Mouse (Mus musculus): ENCODE measurements at regions not wholly inside any gene's neighbourhood (a gene's known extent, or its start where the extent isn't known, plus 50 kb on each side); places are given as distances from the start of the nearest gene placed in this dataset.

DNA sequence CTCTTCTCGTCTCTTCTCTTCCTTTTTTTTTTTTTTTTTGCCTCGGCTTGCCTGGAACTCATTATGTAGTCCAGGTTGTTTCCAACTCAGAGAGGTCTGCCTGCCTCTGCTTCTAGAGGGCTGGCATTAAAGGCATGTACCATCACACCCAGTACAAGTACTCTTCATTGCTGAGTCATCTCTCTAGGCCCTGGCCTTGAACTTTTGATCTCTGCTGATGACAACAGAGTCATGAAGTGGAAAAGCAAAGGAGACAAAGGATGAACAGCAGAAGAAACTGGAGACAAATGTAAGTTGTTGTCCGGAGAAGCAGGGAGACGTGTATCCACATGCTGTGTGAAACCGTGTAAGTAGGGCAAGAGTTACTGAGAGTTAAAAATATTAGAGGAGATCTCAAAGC, 103.7 kb downstream of the Zfp706 start:
- DNase-seq = no peak
- Histone ChIP-seq H3K4me3 (replicated peaks; ENCODE audit: insufficient read depth, low read depth, low read length) (no peak overlapping the region), H3K4me1 (ENCODE audit: control insufficient read depth, insufficient read depth, low read length) (peaks cover 16% of the 10 kb centered on the region), H3K27me3 (ENCODE audit: control insufficient read depth, insufficient read depth, low read length) (no peaks in the 10 kb centered on the region), H3K27ac (ENCODE audit: insufficient read depth, low read length) (no peak overlapping the region)
- 81% methylated on average over 5 of the region's 5 CpGs for WGBS
- TF ChIP-seq CTCF (IDR thresholded peaks at IDR 0.05; ENCODE audit: borderline replicate concordance, insufficient read depth, low read depth, low read length) (no peak), POLR2A (IDR thresholded peaks at IDR 0.05; ENCODE audit: borderline replicate concordance, insufficient read depth, low read length) (no peak)

- TF ChIP-seq POLR2A (IDR thresholded peaks at IDR 0.05; ENCODE audit: borderline replicate concordance, insufficient read depth, low read length) = no peak
- no peak for TF ChIP-seq CTCF (IDR thresholded peaks at IDR 0.05; ENCODE audit: borderline replicate concordance, insufficient read depth, low read depth, low read length)
- WGBS = 44% methylated on average over 4 of the region's 4 CpGs
- H3K27me3 ChIP-seq (ENCODE audit: control insufficient read depth, insufficient read depth, low read length) = no peaks in the 10 kb centered on the region
Observed at GRCm38 (mm10) chr15:36903309-36903708, 104.3 kb downstream of the Zfp706 start.

DNA sequence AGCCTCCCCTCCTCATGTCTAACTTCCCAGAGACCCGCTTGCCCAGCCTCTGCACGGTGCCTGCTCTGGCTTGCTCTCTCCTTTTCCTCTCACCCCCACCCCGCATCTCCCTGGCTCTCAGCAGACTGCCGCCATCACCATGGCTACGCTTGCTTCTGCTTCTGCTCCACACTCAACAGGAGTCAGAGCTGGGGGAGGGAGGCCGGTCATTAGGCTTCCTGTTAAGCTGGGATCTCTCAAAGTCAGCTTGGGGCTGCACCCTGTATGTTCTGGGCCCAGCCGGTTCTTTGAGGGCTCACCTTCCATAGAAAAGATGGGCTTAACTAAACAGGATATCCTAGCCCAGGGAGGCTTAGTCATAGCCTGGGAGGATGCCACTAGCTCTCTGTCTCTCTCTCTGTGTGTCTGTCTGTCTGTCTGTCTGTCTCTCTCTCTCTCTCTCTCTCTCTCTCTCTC, 105.7 kb downstream of the Zfp706 start:
- peak; percentile 57 to 58 for DNase-seq
- Histone ChIP-seq H3K4me1 (ENCODE audit: control insufficient read depth, insufficient read depth, low read length) (peaks cover 16% of the 10 kb centered on the region), H3K27me3 (ENCODE audit: control insufficient read depth, insufficient read depth, low read length) (no peaks in the 10 kb centered on the region), H3K4me3 (replicated peaks; ENCODE audit: insufficient read depth, low read depth, low read length) (no peak overlapping the region), H3K27ac (ENCODE audit: insufficient read depth, low read length) (0 out of 2 replicates have a peak overlapping the region, but pooled peaks have one; percentile 27)
- WGBS = 5% methylated on average over 7 of the region's 7 CpGs
- TF ChIP-seq CTCF (IDR thresholded peaks at IDR 0.05; ENCODE audit: borderline replicate concordance, insufficient read depth, low read depth, low read length) (no peak), POLR2A (IDR thresholded peaks at IDR 0.05; ENCODE audit: borderline replicate concordance, insufficient read depth, low read length) (no peak)

More at GRCm38 (mm10) chr15:36903309-36903708, 104.3 kb downstream of the Zfp706 start:
- Histone ChIP-seq H3K4me1 (ENCODE audit: control insufficient read depth, insufficient read depth, low read length) (peaks cover 16% of the 10 kb centered on the region), H3K4me3 (replicated peaks; ENCODE audit: insufficient read depth, low read depth, low read length) (no peak overlapping the region), H3K27ac (ENCODE audit: insufficient read depth, low read length) (no peak overlapping the region)
- no peak for DNase-seq

GRCm38 (mm10) chr15:36901350-36901749, 106.2 kb downstream of the Zfp706 start:
- Histone ChIP-seq H3K27ac (ENCODE audit: insufficient read depth, low read length) (0 out of 2 replicates have a peak overlapping the region, but pooled peaks have one; percentile 27), H3K27me3 (ENCODE audit: control insufficient read depth, insufficient read depth, low read length) (no peaks in the 10 kb centered on the region), H3K4me3 (replicated peaks; ENCODE audit: insufficient read depth, low read depth, low read length) (no peak overlapping the region), H3K4me1 (ENCODE audit: control insufficient read depth, insufficient read depth, low read length) (peaks cover 16% of the 10 kb centered on the region)
- TF ChIP-seq POLR2A (IDR thresholded peaks at IDR 0.05; ENCODE audit: borderline replicate concordance, insufficient read depth, low read length) = no peak
- DNase-seq = no peak
- WGBS = 77% methylated on average over 5 of the region's 5 CpGs

DNA sequence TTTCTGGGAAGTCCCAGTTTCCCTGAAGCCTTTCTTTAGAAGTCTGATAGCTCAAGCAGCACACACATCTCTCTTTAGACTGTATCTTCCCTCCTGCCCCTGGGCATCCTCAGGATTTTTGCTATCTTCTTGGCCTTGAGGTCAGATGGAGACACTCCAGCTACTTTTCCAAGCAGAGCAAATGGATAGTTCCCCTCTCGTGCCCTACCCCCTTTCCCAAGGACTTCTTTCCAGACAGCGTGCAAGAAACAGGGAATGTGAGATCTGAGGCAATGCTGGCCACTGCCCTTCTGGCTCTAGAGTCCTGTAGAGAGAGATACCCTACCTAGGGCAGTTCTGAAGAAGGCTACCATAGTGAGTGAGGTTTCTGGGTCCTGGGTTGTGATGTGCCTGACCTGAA, 106.6 kb downstream of the Zfp706 start:
- no peak for DNase-seq
- no peak for TF ChIP-seq CTCF (IDR thresholded peaks at IDR 0.05; ENCODE audit: borderline replicate concordance, insufficient read depth, low read depth, low read length)
- no peak for TF ChIP-seq POLR2A (IDR thresholded peaks at IDR 0.05; ENCODE audit: borderline replicate concordance, insufficient read depth, low read length)
- WGBS = 79% methylated on average over 2 of the region's 2 CpGs

GRCm38 (mm10) chr15:36899882-36900281, 107.7 kb downstream of the Zfp706 start:
- TF ChIP-seq POLR2A (IDR thresholded peaks at IDR 0.05; ENCODE audit: borderline replicate concordance, insufficient read depth, low read length) (no peak), CTCF (IDR thresholded peaks at IDR 0.05; ENCODE audit: borderline replicate concordance, insufficient read depth, low read depth, low read length) (no peak)
- DNase-seq = no peak
- Histone ChIP-seq H3K4me3 (replicated peaks; ENCODE audit: insufficient read depth, low read depth, low read length) (no peak overlapping the region), H3K4me1 (ENCODE audit: control insufficient read depth, insufficient read depth, low read length) (peaks cover 16% of the 10 kb centered on the region), H3K27me3 (ENCODE audit: control insufficient read depth, insufficient read depth, low read length) (no peaks in the 10 kb centered on the region), H3K27ac (ENCODE audit: insufficient read depth, low read length) (no peak overlapping the region)
- WGBS = 50% methylated on average over 2 of the region's 2 CpGs

More for the DNA sequence above, 106.6 kb downstream of the Zfp706 start:
- Histone ChIP-seq H3K27me3 (ENCODE audit: control insufficient read depth, insufficient read depth, low read length) (no peaks in the 10 kb centered on the region), H3K4me1 (ENCODE audit: control insufficient read depth, insufficient read depth, low read length) (peaks cover 16% of the 10 kb centered on the region), H3K4me3 (replicated peaks; ENCODE audit: insufficient read depth, low read depth, low read length) (no peak overlapping the region), H3K27ac (ENCODE audit: insufficient read depth, low read length) (no peak overlapping the region)

DNA sequence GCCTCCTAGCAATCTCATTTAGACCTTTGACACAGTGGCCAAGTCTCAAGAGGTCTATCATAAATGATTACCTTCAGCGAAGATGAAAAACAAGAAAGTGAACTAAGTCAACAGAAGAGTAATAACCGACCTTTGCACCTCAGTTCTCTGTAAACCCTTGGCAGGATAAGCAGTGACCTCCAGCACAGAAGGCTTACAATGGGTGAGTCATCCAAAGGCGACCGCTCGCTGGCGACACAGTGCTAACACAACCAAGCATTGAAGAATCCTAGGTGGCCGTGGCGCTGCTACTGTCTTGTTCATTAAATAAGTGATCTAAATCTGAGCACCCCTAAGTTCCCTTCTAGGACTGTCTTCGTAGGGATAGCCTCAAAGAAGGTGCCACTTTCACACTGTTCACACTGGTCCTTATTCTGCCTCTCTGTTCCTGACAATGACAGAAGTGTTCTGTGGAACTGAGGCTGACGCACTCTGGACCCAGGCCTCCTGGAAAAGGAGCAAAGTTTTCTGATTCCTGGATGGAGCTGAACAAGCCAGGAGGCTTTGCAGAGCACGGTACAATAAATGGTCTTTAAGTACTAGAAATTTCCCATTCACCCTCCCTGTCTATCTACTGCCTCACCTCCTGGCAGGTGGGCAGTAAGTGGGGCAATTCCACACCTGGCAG, 108.6 kb downstream of the Zfp706 start:
- WGBS = 90% methylated on average over 11 of the region's 11 CpGs
- Histone ChIP-seq H3K4me1 (ENCODE audit: control insufficient read depth, insufficient read depth, low read length) (peaks cover 16% of the 10 kb centered on the region), H3K4me3 (replicated peaks; ENCODE audit: insufficient read depth, low read depth, low read length) (no peak overlapping the region), H3K27me3 (ENCODE audit: control insufficient read depth, insufficient read depth, low read length) (no peaks in the 10 kb centered on the region), H3K27ac (ENCODE audit: insufficient read depth, low read length) (no peak overlapping the region)
- no peak for DNase-seq
- no peak for TF ChIP-seq POLR2A (IDR thresholded peaks at IDR 0.05; ENCODE audit: borderline replicate concordance, insufficient read depth, low read length)
- no peak for TF ChIP-seq CTCF (IDR thresholded peaks at IDR 0.05; ENCODE audit: borderline replicate concordance, insufficient read depth, low read depth, low read length)

GRCm38 (mm10) chr15:36898326-36898725, 109.2 kb downstream of the Zfp706 start:
- no peak overlapping the region for H3K4me3 ChIP-seq (replicated peaks; ENCODE audit: insufficient read depth, low read depth, low read length)
- H3K4me1 ChIP-seq (ENCODE audit: control insufficient read depth, insufficient read depth, low read length) = peaks cover 19% of the 10 kb centered on the region
- WGBS = 97% methylated on average over 6 of the region's 6 CpGs
- no peak for DNase-seq
- no peaks in the 10 kb centered on the region for H3K27me3 ChIP-seq (ENCODE audit: control insufficient read depth, insufficient read depth, low read length)
- no peak overlapping the region for H3K27ac ChIP-seq (ENCODE audit: insufficient read depth, low read length)
- TF ChIP-seq POLR2A (IDR thresholded peaks at IDR 0.05; ENCODE audit: borderline replicate concordance, insufficient read depth, low read length) (no peak), CTCF (IDR thresholded peaks at IDR 0.05; ENCODE audit: borderline replicate concordance, insufficient read depth, low read depth, low read length) (no peak)
